Mouse (Mus musculus) intestine, embryonic 14.5 days (tissue): ENCODE measurements around the gene Sash1. TPM values are rescaled to one million over a fixed set of nuclear protein-coding genes. Genes with fewer than 3 reads are reported as not detected.
"Not testable (repeated sequence)": the region's sequence is repeated elsewhere in the genome, so short reads cannot be mapped to it uniquely, and the experiment has no call there.

ENCODE experiments used
- ATAC-seq: fragments of 200-750 bp; cut with Nextera tagmentation; replicated peaks from 2 replicates; pipeline ENCODE4 v1.8.0; 2017; ENCODE audit warnings: low read depth, moderate number of reproducible peaks, moderate TSS enrichment, moderate library complexity; ENCODE audit not compliant: low FRiP score, low TSS enrichment
- DNase-seq: peaks from one replicate; pipeline ENCODE4 v3.0.0-alpha.2; 2018; ENCODE audit warnings: low spot score
- H3K27ac ChIP-seq: fragments of 300-500 bp; sonication (generic); 2 replicates; pipeline ENCODE4 v1.5.1; 2014; ENCODE audit warnings: low read depth, mild to moderate bottlenecking, control low read depth
- H3K27me3 ChIP-seq: fragments of 300-500 bp; sonication (generic); replicated peaks from 2 replicates; pipeline ENCODE4 v1.6.1; 2014; ENCODE audit warnings: low read length, control low read depth; ENCODE audit not compliant: control insufficient read depth, insufficient read depth
- H3K36me3 ChIP-seq: fragments of 300-500 bp; sonication (generic); 2 replicates; pipeline ENCODE4 v1.6.1; 2014; ENCODE audit warnings: low read length, control low read depth; ENCODE audit not compliant: control insufficient read depth, insufficient read depth
- H3K4me1 ChIP-seq: fragments of 300-500 bp; sonication (generic); replicated peaks from 2 replicates; pipeline ENCODE4 v1.6.1; 2014; ENCODE audit warnings: low read length, control low read depth, mixed read lengths; ENCODE audit not compliant: control insufficient read depth, insufficient read depth
- H3K4me2 ChIP-seq: fragments of 300-500 bp; sonication (generic); 2 replicates; pipeline ENCODE4 v1.6.1; 2014; ENCODE audit warnings: low read length
- H3K4me3 ChIP-seq: fragments of 300-500 bp; sonication (generic); 2 replicates; pipeline ENCODE4 v1.5.1; 2014; ENCODE audit warnings: low read depth, low read length, control low read depth, mixed read lengths
- H3K9ac ChIP-seq: fragments of 300-500 bp; sonication (generic); 2 replicates; pipeline ENCODE4 v1.6.1; 2014; ENCODE audit warnings: mild to moderate bottlenecking, low read length
- H3K9me3 ChIP-seq: fragments of 300-500 bp; sonication (generic); 2 replicates; pipeline ENCODE4 v1.6.1; 2016; ENCODE audit warnings: low read length, control low read depth; ENCODE audit not compliant: control insufficient read depth
- WGBS: fragments of 180-500 bp; shearing (Covaris S2); extraction: QIAGEN DNeasy Blood & Tissue Kit; methylation state at CpG from one replicate; pipeline ENCODE4 v1.1.7; 2014; 5-methylcytosine and 5-hydroxymethylcytosine counted together
- polyA plus RNA-seq: library from polyadenylated mRNA; unstranded; fragments of >200 nt; fragmentation: Nextera tagmentation; extraction: Ambion mirVana; gene quantifications from 2 replicates; pipeline ENCODE4 v1.2.1, GENCODE M21; 2014

Gene Sash1
- polyA plus RNA-seq, 1 experiment from 2014 or later, result 6.9 TPM

DNA sequence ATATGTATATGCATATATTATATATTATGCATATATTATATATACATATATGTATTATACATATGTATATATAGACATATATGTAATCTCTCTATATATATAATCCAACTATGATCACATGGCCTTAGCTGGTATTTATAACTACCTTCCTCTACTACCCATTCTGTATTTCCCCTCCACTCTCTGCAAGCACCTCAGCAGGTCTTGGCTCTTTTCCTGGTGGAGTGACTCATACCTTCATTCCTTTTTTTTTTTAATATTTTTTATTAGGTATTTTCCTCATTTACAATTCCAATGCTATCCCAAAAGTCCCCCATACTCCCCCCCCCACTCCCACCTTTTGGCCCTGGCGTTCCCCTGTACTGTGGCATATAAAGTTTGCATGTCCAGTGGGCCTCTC lies 189.2 kb downstream of the Sash1 start:
- not testable (repeated sequence) for H3K4me2 ChIP-seq, H3K4me3 ChIP-seq, H3K27ac ChIP-seq, H3K36me3 ChIP-seq, H3K27me3 ChIP-seq, H3K9ac ChIP-seq, H3K4me1 ChIP-seq, ATAC-seq, DNase-seq, H3K9me3 ChIP-seq
- 93% methylated on average over 1 of the region's 1 CpGs for WGBS

- no peak for ATAC-seq
- no peaks in the 10 kb centered on the region for H3K4me1 ChIP-seq
- no peak overlapping the region for H3K27ac ChIP-seq
- no peaks in the 10 kb centered on the region for H3K36me3 ChIP-seq
- H3K4me2 ChIP-seq, result no peak overlapping the region
- H3K27me3 ChIP-seq, result no peaks in the 10 kb centered on the region
- no peak overlapping the region for H3K9ac ChIP-seq
- no peak overlapping the region for H3K4me3 ChIP-seq
- peak; percentile 9 for DNase-seq
- no peaks in the 10 kb centered on the region for H3K9me3 ChIP-seq
- WGBS, result 86% methylated on average over 7 of the region's 7 CpGs
Observed at GRCm38 (mm10) chr10:8693996-8694500, 191.8 kb downstream of the Sash1 start.

- DNase-seq (peak; percentile 23), ATAC-seq (no peak)
- Histone ChIP-seq H3K27me3 (no peaks in the 10 kb centered on the region), H3K9ac (no peak overlapping the region), H3K4me2 (no peak overlapping the region), H3K9me3 (no peaks in the 10 kb centered on the region), H3K27ac (no peak overlapping the region), H3K36me3 (no peaks in the 10 kb centered on the region), H3K4me3 (no peak overlapping the region), H3K4me1 (no peaks in the 10 kb centered on the region)
- 90% methylated on average over 4 of the region's 4 CpGs for WGBS
Observed at GRCm38 (mm10) chr10:8693561-8693960, 192.3 kb downstream of the Sash1 start.

DNA sequence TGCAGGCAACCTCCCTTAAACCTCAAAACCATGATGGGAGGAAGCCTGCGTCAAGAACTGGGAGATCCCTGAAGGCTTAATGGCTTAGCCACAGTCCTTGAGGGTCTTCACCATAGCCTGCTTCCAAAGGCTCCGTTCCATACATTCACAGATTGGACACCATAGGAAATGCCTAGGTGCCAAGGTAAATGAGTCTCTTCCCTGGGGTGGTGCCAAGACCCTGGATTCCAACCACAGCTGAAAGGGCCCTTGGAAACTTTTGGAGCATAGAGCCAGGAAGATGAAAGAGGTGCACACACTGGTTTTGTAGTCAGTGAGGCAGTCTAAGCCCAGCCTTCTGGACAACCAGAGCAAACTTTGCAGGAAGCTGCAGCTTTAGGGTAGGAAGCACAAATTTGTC lies 193.3 kb downstream of the Sash1 start:
- no peaks in the 10 kb centered on the region for H3K4me1 ChIP-seq
- WGBS, result 87% methylated on average over 2 of the region's 2 CpGs
- no peaks in the 10 kb centered on the region for H3K27me3 ChIP-seq

DNA sequence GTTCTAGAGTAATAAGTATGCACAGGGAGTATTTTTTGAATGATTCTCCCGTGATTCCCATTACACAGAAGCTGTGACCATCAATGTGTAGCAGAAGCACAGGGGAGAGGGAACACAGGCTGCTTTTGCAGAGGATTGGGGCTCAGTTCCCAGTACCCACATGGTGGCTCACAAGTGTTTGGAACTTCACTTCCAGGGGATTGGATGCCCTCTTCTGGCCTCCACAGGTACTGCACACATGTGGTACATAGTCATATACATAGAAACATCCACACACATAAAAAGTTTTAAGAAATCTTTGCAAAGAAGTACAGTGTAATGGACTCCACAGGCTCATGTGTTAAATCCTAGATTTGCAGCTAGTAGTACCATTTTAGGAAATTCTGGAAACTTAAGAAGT lies 199.7 kb downstream of the Sash1 start:
- H3K36me3 ChIP-seq, result no peaks in the 10 kb centered on the region
- H3K9me3 ChIP-seq, result no peaks in the 10 kb centered on the region
- no peak overlapping the region for H3K4me2 ChIP-seq
- H3K9ac ChIP-seq, result no peak overlapping the region
- H3K4me3 ChIP-seq, result no peak overlapping the region
- no peak overlapping the region for H3K27ac ChIP-seq
- H3K4me1 ChIP-seq, result no peaks in the 10 kb centered on the region
- 81% methylated on average over 1 of the region's 1 CpGs for WGBS
- peak; percentile 27 for DNase-seq
- ATAC-seq, result no peak
- H3K27me3 ChIP-seq, result no peaks in the 10 kb centered on the region

More for the DNA sequence above, 193.3 kb downstream of the Sash1 start:
- H3K36me3 ChIP-seq, result no peaks in the 10 kb centered on the region
- H3K4me2 ChIP-seq, result no peak overlapping the region
- no peaks in the 10 kb centered on the region for H3K9me3 ChIP-seq
- DNase-seq (no peak), ATAC-seq (no peak)
- no peak overlapping the region for H3K9ac ChIP-seq
- no peak overlapping the region for H3K27ac ChIP-seq
- H3K4me3 ChIP-seq, result no peak overlapping the region

GRCm38 (mm10) chr10:8685269-8685668 lies 200.6 kb downstream of the Sash1 start:
- no peak for DNase-seq
- H3K4me1 ChIP-seq, result no peaks in the 10 kb centered on the region
- H3K9ac ChIP-seq, result no peak overlapping the region
- no peaks in the 10 kb centered on the region for H3K36me3 ChIP-seq
- no peaks in the 10 kb centered on the region for H3K27me3 ChIP-seq
- WGBS, result 89% methylated on average over 7 of the region's 7 CpGs
- no peak for ATAC-seq
- no peak overlapping the region for H3K4me2 ChIP-seq
- no peak overlapping the region for H3K4me3 ChIP-seq
- no peak overlapping the region for H3K27ac ChIP-seq
- no peaks in the 10 kb centered on the region for H3K9me3 ChIP-seq

DNA sequence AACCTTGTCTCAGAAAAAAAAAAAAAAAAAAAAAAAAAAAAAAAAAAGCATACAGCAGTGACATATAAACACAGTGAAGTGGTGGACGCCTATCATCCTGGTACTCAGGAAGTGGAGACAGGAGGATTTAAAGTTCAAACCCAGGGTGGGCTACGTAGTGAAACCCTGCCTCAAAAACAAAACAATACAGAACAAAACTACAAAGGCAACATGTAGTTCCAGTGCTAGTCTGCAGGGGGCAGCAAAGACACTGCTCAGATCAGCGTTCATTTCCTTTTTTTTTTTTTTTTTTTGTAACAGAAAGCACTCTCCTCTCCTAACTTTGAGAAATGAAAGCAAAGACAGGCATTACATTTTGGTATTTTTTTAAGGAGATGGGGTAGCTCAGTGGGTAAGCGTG lies 203.0 kb downstream of the Sash1 start:
- Histone ChIP-seq H3K9ac (no peak overlapping the region), H3K4me3 (no peak overlapping the region), H3K4me2 (no peak overlapping the region), H3K27ac (no peak overlapping the region), H3K4me1 (no peaks in the 10 kb centered on the region), H3K36me3 (no peaks in the 10 kb centered on the region), H3K27me3 (no peaks in the 10 kb centered on the region), H3K9me3 (no peaks in the 10 kb centered on the region)
- no peak for ATAC-seq
- DNase-seq, result peak; percentile 83
- WGBS, result 19% methylated on average over 4 of the region's 4 CpGs

DNA sequence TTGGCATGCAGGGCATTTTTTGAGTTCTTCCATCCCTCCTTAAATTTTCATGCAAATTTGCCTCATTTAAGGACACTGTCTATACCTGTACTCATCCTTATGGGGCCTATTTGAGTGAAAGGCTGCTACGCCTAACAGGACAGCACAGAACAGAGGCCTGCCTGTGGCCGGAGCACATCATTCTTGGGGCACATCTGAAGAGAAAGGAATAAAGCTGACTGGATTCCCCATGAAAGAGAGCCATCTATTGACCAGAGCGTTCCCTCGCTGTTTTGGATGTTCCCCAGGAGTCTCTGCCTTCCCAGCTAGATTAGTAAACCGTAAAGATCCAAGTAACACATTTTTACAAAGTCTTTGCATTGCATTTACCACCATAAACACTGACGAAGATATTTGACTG lies 203.5 kb downstream of the Sash1 start:
- no peak overlapping the region for H3K9ac ChIP-seq
- no peak overlapping the region for H3K4me2 ChIP-seq
- ATAC-seq (no peak), DNase-seq (no peak)
- no peaks in the 10 kb centered on the region for H3K36me3 ChIP-seq
- H3K4me1 ChIP-seq, result no peaks in the 10 kb centered on the region
- no peak overlapping the region for H3K4me3 ChIP-seq
- H3K27me3 ChIP-seq, result no peaks in the 10 kb centered on the region
- no peak overlapping the region for H3K27ac ChIP-seq
- WGBS, result 71% methylated on average over 6 of the region's 6 CpGs
- H3K9me3 ChIP-seq, result no peaks in the 10 kb centered on the region

- no peak overlapping the region for H3K27ac ChIP-seq
- ATAC-seq, result no peak
- no peak overlapping the region for H3K4me3 ChIP-seq
- 74% methylated on average over 5 of the region's 5 CpGs for WGBS
- no peaks in the 10 kb centered on the region for H3K36me3 ChIP-seq
- no peaks in the 10 kb centered on the region for H3K9me3 ChIP-seq
- no peaks in the 10 kb centered on the region for H3K4me1 ChIP-seq
- no peak overlapping the region for H3K4me2 ChIP-seq
- H3K27me3 ChIP-seq, result no peaks in the 10 kb centered on the region
- no peak for DNase-seq
- H3K9ac ChIP-seq, result no peak overlapping the region
Observed at GRCm38 (mm10) chr10:8676722-8677121, 209.1 kb downstream of the Sash1 start.
